Mouse (Mus musculus) liver, postnatal 0 days (tissue): ENCODE results near the gene Thsd4. TPM values are rescaled to one million over a fixed set of nuclear protein-coding genes. Genes with fewer than 3 reads are reported as not detected.
"Not testable (repeated sequence)": the region's sequence is repeated elsewhere in the genome, so short reads cannot be mapped to it uniquely, and the experiment has no call there.

Experiments used
- ATAC-seq: fragments of 200-750 bp; cut with Nextera tagmentation; 2 replicates; pipeline ENCODE4 v1.8.0; 2017; ENCODE audit warnings: mild to moderate bottlenecking, moderate library complexity
- DNase-seq: peaks from one replicate; pipeline ENCODE4 v3.0.0-alpha.2; 2016
- H3K27ac ChIP-seq: fragments of 300-500 bp; sonication (generic); 2 replicates; pipeline ENCODE4 v1.5.1; 2014; ENCODE audit warnings: antibody characterized with exemption, moderate library complexity, mild to moderate bottlenecking, low read depth
- H3K27me3 ChIP-seq: fragments of 300-500 bp; sonication (generic); 2 replicates; pipeline ENCODE4 v1.6.1; 2014; ENCODE audit warnings: low read length, control low read depth, mixed read lengths; ENCODE audit not compliant: insufficient read depth
- H3K36me3 ChIP-seq: fragments of 300-500 bp; sonication (generic); replicated peaks from 2 replicates; pipeline ENCODE4 v1.6.1; 2014; ENCODE audit warnings: mild to moderate bottlenecking, control low read depth, low read length, moderate library complexity, mixed read lengths; ENCODE audit not compliant: insufficient read depth
- H3K4me1 ChIP-seq: fragments of 300-500 bp; sonication (generic); 2 replicates; pipeline ENCODE4 v1.6.1; 2014; ENCODE audit warnings: antibody characterized with exemption, mild to moderate bottlenecking, control low read depth; ENCODE audit not compliant: insufficient read depth
- H3K4me2 ChIP-seq: fragments of 300-500 bp; sonication (generic); 2 replicates; pipeline ENCODE4 v1.6.1; 2014; ENCODE audit warnings: low read depth, mild to moderate bottlenecking, low read length, moderate library complexity, mixed read lengths
- H3K4me3 ChIP-seq: fragments of 300-500 bp; sonication (generic); 2 replicates; pipeline ENCODE4 v1.5.1; 2014; ENCODE audit warnings: low read depth, low read length
- H3K9ac ChIP-seq: fragments of 300-500 bp; sonication (generic); replicated peaks from 2 replicates; pipeline ENCODE4 v1.6.1; 2014; ENCODE audit warnings: mild to moderate bottlenecking, moderate library complexity
- H3K9me3 ChIP-seq: fragments of 300-500 bp; sonication (generic); 2 replicates; pipeline ENCODE4 v1.6.1; 2016; ENCODE audit warnings: mild to moderate bottlenecking, control low read depth, low read length, mixed read lengths
- CTCF ChIP-seq: sonication (generic); IDR thresholded peaks from 2 replicates; pipeline ENCODE4 v1.5.1; 2016; ENCODE audit warnings: antibody characterized with exemption, low read depth
- EP300 ChIP-seq: IDR thresholded peaks from 2 replicates; pipeline ENCODE4 v1.6.1; 2016; ENCODE audit warnings: antibody characterized with exemption, low read depth, mild to moderate bottlenecking
- WGBS: fragments of 180-500 bp; shearing (Covaris S2); extraction: QIAGEN DNeasy Blood & Tissue Kit; methylation state at CpG from one replicate; pipeline ENCODE4 v1.1.7; 2014; ENCODE audit not compliant: insufficient replicate concordance; 5-methylcytosine and 5-hydroxymethylcytosine counted together
- polyA plus RNA-seq: library from polyadenylated mRNA; unstranded; fragments of >200 nt; fragmentation: Nextera tagmentation; extraction: Ambion mirVana; gene quantifications from 2 replicates; pipeline ENCODE4 v1.2.1, GENCODE M21; 2015

The Thsd4 gene
- polyA plus RNA-seq, 1 experiment from 2014 or later = 0.70 TPM

DNA sequence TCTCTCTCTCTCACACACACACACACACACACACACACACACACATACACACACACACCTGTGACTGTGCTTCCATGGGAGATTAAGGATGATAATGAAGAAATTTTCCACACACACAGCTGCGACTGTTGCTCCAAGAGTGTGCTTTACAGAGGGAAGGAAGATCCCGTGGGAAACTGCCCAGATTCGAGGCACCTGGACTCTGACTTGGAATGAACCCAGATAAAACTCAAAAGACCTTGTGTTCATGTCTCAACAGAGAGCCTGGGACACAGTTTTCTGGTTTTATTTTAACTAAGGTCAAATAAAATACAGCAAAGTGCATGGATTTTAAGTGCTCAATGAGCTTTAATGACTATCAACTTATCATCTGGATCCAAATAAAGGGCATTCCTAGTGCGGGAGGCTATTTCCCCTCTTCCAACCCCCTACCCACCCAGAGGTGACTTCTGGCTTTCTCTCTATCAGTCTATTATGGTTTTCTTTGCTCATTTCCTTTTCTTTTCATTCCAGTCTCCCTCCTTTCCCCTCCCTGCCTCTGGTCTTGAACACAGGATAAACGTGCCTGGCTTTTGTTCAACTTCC lies 579.3 kb downstream of the Thsd4 start:
- Histone ChIP-seq H3K27ac (no peak overlapping the region), H3K27me3 (peaks cover 43% of the 10 kb centered on the region), H3K4me1 (no peaks in the 10 kb centered on the region), H3K4me3 (no peak overlapping the region), H3K36me3 (no peaks in the 10 kb centered on the region), H3K9ac (no peak overlapping the region), H3K4me2 (no peak overlapping the region), H3K9me3 (no peaks in the 10 kb centered on the region)
- WGBS = 43% methylated on average over 5 of the region's 5 CpGs
- DNase-seq = no peak
- TF ChIP-seq EP300 = no peak
- no peak for TF ChIP-seq CTCF
- ATAC-seq = no peak

DNA sequence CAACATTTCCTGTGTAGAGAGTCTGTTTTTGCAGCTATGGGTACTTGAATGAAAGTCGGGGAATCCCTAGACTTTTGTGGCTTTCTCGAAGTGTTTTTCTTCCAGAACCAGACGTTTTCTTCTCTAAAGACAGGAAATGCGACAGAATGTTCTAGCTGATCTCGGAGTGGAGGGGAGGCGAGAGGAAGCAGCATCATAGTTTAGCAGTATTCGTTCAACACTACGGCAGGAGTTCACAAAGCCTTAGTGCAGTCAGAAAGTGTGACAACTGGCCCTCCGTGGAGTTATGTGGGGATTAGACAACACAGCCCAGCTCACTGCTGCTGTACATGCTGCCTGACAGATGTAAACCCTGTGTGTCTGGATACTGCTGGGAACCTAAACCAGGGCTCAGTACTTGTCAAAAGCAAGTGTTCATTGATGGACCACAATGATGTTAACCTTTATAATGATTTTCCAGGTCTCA lies 579.9 kb downstream of the Thsd4 start:
- H3K4me1 ChIP-seq = no peaks in the 10 kb centered on the region
- H3K36me3 ChIP-seq = no peaks in the 10 kb centered on the region
- H3K27ac ChIP-seq = no peak overlapping the region
- H3K27me3 ChIP-seq = peaks cover 37% of the 10 kb centered on the region
- no peak for DNase-seq
- 22% methylated on average over 9 of the region's 9 CpGs for whole genome bisulfite sequencing
- no peak overlapping the region for H3K4me3 ChIP-seq
- ATAC-seq = no peak
- no peak for TF ChIP-seq EP300
- no peak for TF ChIP-seq CTCF
- no peak overlapping the region for H3K4me2 ChIP-seq
- H3K9me3 ChIP-seq = no peaks in the 10 kb centered on the region
- H3K9ac ChIP-seq = no peak overlapping the region

DNA sequence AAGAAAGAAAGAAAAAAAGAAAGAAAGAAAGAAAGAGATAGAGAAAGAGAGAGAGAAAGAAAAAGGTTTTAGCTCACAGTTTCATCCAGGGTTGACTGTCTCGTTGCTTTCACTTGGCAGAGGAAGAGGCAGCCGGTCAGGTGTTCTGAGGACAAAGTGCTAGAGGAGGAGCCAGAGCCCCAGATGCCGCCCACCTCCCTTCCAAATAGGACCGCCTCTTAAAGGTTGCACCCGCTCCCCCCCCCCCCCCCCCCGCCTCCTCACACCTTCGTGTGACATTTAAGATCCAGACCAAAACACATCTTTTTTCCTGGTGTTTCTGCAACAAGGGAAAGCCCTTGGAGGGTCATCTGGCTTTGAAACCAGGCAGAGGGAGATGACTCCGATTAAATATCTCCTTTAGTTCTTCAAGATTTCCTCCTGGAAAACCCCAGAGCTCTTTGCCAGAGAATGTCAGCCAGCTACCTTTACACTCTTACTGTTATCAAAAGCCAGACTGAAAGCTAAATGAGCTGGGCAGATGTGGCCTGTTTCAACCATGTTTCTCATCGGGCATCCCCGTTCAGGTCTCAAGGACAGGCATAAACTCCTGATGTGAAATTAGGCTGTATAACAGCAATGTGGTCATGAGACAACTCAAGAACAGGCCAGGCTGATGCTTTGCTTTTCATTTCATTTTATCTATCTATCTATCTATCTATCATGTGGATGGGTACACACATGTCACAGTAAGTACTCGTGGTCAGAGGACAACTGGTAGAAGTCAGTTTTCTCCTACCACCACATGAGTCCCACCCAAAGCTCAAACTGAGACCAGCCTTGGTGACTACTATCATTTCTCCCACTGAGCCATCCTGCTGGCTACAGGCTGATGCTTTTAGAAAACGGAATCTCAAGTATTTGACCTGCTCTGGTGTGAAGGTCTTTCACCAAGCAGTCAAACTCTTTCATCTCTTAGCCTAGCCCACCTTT lies 580.6 kb downstream of the Thsd4 start:
- Histone ChIP-seq H3K27ac (no peak overlapping the region), H3K36me3 (no peaks in the 10 kb centered on the region), H3K4me2 (no peak overlapping the region), H3K4me1 (no peaks in the 10 kb centered on the region), H3K4me3 (no peak overlapping the region), H3K27me3 (peaks cover 32% of the 10 kb centered on the region), H3K9ac (no peak overlapping the region), H3K9me3 (no peaks in the 10 kb centered on the region)
- 50% methylated on average over 12 of the region's 12 CpGs for WGBS
- ATAC-seq (no peak), DNase-seq (no peak)
- no peak for TF ChIP-seq CTCF
- TF ChIP-seq EP300 = no peak

DNA sequence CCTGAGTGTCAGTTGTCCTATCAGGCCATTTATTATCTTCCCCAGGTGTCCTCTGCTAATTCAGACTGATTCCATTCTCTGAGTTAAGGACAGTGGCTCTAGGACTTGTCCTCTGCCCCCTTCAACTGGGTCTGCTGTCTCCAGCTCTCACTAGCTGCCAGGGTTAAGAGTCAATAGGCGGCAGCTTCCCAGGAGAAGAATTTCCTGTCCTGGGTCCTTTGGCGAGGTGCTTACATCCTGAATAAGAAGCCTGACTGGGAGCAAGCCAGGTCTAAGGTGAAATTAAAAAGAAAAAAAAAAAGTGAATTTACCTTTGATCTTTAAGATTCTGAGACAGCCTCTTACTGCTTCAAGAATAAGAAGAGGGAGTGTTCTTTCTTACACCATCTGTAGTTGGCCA lies 582.2 kb downstream of the Thsd4 start:
- peaks cover 22% of the 10 kb centered on the region for H3K27me3 ChIP-seq
- TF ChIP-seq CTCF (no peak), EP300 (no peak)
- no peaks in the 10 kb centered on the region for H3K4me1 ChIP-seq
- no peak overlapping the region for H3K27ac ChIP-seq
- H3K36me3 ChIP-seq = no peaks in the 10 kb centered on the region
- H3K4me3 ChIP-seq = no peak overlapping the region
- ATAC-seq (no peak), DNase-seq (no peak)
- no peak overlapping the region for H3K4me2 ChIP-seq
- 59% methylated on average over 2 of the region's 2 CpGs for WGBS
- H3K9ac ChIP-seq = no peak overlapping the region
- H3K9me3 ChIP-seq = no peaks in the 10 kb centered on the region

DNA sequence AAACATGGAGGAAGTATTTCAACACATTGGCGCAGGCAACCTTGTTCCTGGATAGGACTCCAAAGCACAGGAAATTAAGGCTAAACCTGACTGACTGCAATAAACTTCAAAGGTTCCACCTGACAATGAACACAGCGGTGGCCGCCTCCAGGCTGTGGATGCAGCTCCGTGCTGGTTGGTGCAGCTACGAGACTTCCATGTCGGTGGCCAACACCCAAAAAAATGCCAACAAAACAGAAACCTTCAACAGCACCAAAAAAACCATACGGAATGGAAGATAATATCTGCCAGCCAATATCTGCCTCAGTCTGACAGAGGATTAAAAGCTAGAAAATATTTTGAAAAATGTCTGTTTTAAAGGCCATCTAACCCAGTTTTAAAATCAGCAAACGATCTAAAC lies 583.3 kb downstream of the Thsd4 start:
- no peak for DNase-seq
- no peak for ATAC-seq
- no peak overlapping the region for H3K4me3 ChIP-seq
- H3K27ac ChIP-seq = no peak overlapping the region
- H3K9me3 ChIP-seq = no peaks in the 10 kb centered on the region
- H3K4me1 ChIP-seq = no peaks in the 10 kb centered on the region
- H3K9ac ChIP-seq = no peak overlapping the region
- 84% methylated on average over 8 of the region's 8 CpGs for WGBS
- no peak overlapping the region for H3K4me2 ChIP-seq
- TF ChIP-seq EP300 = no peak
- no peak for TF ChIP-seq CTCF
- peaks cover 20% of the 10 kb centered on the region for H3K27me3 ChIP-seq
- H3K36me3 ChIP-seq = no peaks in the 10 kb centered on the region

DNA sequence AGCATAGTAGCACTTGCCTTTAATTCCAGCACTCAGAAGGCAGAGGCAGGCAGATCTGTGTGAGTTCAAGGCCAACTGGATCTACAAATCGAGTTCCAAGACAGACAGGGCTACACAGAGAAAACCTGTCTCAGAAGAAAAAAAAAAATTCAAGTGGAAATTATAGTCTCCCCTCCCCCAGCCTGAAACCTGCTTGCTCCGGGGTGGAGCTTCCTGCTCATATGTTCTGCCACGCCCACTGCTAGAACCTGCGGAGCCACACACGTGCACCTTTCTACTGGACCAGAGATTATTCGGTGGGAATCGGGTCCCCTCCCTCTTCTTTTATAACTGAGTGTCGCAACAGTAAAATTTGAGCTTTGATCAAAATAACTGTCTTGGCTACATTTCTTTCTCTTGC lies 586.0 kb downstream of the Thsd4 start:
- not testable (repeated sequence) for H3K4me3 ChIP-seq, ATAC-seq, H3K27ac ChIP-seq, H3K4me1 ChIP-seq, H3K36me3 ChIP-seq, H3K9ac ChIP-seq, DNase-seq, H3K4me2 ChIP-seq, H3K9me3 ChIP-seq
- peaks cover 10% of the 10 kb centered on the region; the same call in 1 of the 2 replicates for H3K27me3 ChIP-seq
- 64% methylated on average over 8 of the region's 8 CpGs for WGBS
